Mouse (Mus musculus) kidney, postnatal 36 days (tissue): Measurements from ENCODE around the gene Cdkal1.

Experiments used
- DNase-seq, 2 experiments: peaks; one replicate each; pipeline ENCODE4 v3.0.0; 2021 to 2022; ENCODE audit warnings: mixed read lengths in 2 of 2

Cdkal1 gene

DNA sequence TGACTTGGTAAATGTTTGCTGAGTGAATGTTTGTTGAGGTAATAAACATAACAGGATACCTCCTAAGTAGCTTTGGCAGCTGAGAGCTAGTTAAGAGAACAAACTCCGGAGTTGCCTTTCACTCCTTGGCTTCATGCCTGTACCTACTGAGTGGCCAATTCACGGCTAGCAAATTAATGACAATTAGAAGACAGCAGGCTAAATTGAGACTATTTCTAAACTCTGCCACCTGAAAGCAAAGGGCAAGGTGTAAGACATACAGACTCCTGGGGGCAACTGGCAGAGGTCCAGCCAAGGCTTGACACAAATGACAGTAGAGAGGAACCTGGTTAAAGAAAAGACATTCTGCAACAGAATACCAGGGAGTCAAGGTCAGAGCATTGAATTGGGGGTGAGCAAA is 457.0 kb downstream of the Cdkal1 start:
- peak; percentile 80 to 84 for DNase-seq

GRCm38 (mm10) chr13:29395694-29396093 is 459.8 kb downstream of the Cdkal1 start:
- no peak for DNase-seq

DNA sequence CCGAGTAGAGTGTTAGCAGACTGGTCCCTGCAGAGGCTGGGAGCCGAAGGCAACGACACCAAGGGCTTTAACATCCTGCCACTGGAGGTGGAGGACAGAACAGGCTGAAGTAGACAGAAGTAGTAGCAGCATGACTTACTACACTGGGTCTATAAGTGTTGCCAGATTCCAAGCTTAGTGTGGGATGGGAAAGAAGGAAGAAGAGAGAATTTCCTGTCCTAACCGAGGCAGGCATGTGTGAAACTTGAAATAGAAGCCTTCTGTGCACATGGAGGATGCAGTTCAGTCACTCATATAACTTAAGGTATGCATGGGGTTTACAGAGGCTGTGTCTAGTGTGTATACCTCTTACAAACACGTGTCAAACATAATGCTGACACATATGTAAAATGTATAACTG is 465.4 kb downstream of the Cdkal1 start:
- DNase-seq = no peak

DNA sequence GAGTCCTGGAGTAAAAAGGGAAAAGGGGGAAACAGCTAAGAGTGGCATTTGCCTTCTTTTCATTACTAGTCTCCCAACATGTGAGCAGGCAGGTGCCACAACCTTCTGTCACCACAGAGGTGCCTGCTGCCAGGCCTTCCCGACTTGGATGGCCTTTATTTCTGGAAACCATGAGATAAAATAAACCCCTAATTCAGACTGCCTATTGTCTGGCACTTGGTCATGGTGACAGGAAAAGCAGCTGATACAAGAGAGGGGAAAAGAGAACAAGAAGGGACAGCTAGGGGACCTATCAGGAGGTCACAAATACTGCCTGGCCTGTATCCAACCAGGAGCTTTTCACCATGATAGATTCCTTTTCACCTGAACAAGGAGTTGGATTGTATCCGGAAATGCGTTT is 466.6 kb downstream of the Cdkal1 start:
- no peak for DNase-seq

GRCm38 (mm10) chr13:29377572-29377971 is 477.9 kb downstream of the Cdkal1 start:
- DNase-seq = no peak

DNA sequence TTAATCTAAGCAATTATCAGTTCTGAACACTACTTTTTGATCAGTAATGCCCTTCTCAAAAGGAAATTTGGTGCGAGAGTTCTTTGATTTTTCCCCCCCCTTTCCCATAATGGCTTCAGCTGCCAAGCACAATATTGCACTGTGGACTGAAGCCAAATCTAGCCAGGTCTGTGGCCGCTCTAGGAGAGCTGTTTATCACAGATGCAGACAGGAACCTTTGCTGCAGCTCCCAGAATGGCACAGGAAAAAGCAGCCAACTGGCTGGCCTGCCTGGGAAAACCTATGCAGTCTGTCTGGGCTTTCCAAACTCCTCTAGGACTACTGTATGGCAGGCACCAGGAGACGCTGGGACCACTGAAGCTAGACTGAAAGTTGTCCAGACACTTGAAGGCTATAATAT is 483.6 kb downstream of the Cdkal1 start:
- DNase-seq = peak; percentile 14 to 21

DNA sequence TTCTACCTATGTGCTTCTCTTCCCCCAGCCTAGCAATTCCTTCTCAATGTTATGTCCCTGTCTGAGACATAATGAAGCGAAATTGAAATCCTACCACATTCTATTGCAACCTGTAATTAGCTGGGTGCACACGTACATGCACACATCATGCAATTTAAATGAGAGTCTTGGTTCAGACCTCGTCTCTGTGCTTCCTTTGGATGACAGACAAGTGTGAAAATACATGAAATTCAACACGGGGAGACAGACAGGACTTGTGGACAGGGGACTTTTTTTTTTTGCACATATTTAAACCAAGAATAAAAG is 484.1 kb downstream of the Cdkal1 start:
- no peak for DNase-seq

DNA sequence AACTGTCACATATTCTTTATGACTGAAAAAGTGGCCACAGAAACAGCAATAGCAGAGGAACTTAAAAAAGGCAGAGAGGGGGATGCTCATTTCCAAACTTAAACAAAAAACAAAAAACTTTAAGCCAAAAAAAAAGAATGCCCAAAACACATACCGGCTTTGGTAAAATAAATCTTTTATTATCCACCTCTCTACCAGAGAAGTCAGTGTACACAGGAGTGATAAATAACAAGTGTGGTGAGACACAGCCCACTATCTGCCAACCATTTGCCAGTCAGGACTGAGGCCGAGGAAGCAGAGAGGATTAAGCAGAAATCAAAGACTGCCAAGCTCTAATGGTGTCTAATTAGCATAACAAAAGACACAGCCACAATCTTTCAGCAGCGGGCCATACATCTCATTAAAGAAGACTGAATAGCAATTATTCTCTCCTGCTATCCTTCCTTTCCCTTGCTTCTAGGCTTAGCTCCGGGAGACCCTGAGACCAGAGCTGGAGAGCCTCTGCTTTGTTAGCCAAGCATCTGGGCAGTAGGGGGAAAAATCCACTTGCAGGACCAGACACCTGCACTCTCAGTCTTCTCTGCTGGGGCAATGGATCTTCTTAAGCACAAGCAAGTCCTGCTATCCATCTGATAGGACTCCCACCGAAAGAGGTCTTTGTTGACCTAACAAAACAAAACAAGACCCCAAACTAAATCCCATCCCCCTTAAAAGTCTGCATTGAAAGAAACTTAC is 484.6 kb downstream of the Cdkal1 start:
- no peak for DNase-seq

DNA sequence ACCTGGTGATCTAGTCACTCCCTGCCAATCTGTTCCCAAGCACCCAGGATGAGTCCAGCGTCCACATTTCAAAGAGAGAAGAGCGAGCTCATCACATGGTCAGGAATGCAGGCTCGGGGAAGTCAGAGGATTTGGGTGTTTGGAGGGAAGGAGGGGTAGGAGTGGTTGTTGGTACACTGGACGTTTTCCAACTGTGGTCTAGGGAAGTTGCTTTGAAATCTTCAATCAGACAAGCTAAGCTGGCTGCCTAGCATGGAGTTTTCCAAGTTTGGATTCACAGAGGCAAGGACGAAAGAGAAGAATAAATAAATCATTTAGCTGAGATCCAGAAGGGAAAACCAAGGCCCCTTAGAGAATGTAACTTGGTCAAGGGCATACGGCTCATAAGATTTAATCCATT is 486.7 kb downstream of the Cdkal1 start:
- DNase-seq = no peak

- DNase-seq = no peak
These were observed 490.4 kb downstream of the Cdkal1 start for GRCm38 (mm10) chr13:29364901-29365625.

- DNase-seq = no peak
These were observed 491.5 kb downstream of the Cdkal1 start for GRCm38 (mm10) chr13:29364009-29364408.

DNA sequence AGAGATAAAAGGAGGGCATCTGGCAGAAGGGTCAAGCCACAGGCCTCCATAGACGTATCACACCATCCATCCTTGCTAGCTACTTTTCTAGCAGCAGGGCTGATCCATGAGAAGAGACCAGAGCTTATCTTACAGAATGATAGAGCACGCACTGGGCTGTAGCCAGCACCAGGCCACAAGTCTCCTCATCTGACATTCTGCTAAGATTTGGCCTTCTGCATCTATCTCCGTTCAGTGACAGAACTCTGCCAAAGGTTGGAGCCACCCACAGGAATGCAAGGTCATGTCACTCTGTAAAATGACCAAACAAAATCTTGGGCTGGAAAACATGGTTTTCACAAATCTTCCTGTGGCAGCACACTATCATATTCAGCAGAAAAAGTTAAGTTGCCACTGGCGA is 493.6 kb downstream of the Cdkal1 start:
- DNase-seq = no peak

DNA sequence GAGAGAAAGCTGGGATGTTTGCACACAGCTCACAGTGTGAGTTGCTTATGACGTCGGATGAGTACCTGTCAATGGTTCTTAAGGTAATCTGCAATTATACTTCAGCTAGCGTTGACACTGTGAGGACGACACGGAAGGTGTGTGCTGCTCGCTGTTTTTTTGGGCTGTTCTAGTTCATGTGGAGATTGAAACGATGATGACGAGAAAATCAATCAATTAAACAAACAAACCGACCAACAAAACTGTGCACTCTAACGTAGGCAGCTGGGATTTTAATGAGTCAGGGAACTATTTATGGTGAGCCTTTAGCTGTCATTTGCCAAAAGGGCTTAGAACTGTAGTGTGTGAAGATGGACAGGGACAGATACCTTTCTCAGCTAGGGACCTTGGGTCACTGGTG is 494.6 kb downstream of the Cdkal1 start:
- no peak for DNase-seq

- peak; percentile 43 to 76 for DNase-seq
These were observed 496.1 kb downstream of the Cdkal1 start for GRCm38 (mm10) chr13:29359341-29359740.

DNA sequence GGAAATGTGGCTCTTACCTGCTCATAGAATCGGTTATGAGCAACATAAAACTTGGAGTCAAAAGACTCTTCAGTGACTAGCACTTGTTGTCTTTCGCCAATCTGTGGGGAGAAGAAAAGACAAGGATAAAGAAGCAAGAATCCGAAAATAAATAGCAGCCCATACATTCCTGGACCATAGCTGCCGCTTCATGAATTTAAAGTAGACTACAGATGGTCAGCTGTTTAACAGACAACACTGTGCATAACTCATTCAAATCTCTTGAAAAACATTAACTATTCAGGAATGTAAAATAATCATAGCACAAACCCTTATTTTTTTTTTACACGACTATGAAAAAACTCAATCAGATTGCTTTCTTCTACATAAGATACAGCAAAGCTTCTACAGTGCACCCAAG is 498.0 kb downstream of the Cdkal1 start:
- no peak for DNase-seq

DNA sequence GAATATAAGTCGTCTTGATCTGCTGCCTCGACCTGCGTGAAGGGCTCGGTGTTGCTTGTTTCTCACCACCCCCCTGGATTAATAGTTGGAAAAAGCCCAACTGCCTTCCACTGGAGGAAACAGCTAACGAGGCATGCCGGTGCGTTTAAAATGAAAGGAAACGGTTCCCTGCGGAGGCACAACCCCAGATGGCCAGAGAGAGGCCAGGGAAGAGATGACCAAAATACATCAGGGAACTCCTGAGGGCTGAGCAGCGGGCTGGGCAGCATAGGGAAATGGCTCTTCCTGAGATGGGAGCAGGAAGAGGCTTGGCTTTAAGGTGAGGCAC is 499.4 kb downstream of the Cdkal1 start:
- DNase-seq = peak; percentile 37 to 52

DNA sequence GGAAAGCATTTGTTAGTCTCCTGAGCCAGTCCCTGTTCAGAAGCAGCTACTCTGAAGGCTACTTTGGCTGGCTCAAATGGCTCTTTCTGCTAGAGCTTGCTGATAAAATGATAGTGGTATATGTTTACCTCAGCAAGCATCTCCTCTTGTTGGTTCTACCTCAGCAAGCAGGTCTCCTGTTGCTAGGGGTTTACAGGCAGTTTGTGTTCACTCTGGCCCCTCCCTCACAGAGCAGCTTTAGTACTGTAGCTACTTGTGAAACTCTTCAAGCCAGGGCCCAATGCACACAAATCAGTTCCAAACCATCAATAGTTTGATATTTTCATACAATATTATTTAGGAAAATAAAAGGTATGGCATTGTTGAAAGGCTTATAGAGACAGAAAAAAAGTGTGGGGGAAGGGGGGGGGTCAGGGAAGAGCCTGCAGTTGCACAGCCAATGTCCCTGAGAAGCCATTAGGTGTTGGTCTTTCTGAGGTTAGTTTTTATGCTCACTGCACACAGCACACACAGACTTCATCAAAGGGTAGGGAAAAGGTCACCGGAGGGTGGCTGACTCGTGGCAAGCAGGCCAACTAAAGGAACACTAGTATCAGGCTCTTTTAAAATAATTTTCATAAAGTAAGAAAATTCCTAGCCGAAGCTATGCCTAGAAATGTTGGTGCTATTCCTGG is 499.9 kb downstream of the Cdkal1 start:
- DNase-seq = peak; percentile 57

GRCm38 (mm10) chr13:29354943-29355342 is 500.5 kb downstream of the Cdkal1 start:
- DNase-seq = peak; percentile 37 to 47

DNA sequence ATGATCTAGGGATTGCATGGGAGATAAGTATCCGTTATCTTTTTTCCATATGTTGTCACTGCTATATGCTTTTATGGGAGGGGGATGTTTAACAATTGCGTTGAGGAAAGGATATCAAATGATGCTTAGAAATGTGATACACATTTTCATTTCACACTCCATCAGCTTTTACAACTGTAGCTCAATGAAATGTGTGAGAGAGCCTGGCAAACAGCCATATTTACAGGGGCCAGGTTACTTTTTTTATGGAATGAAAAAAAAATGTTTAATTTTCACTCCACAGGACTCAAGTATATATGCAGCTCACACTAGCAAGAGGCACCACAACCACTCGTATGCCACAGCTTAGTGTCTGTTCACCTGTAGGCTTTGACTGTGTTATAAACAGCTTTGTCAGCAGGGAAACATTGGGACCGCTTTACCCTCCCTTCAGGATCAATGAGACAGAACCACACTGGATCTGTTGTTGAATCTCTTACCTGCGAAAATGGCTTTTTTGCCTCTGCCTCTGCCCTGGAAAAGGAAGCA is 501.5 kb downstream of the Cdkal1 start:
- no peak for DNase-seq

GRCm38 (mm10) chr13:29351023-29351684 is 504.3 kb downstream of the Cdkal1 start:
- no peak for DNase-seq

GRCm38 (mm10) chr13:29350004-29350403 is 505.5 kb downstream of the Cdkal1 start:
- peak in 1 of 2 experiments; percentile 36 for DNase-seq

DNA sequence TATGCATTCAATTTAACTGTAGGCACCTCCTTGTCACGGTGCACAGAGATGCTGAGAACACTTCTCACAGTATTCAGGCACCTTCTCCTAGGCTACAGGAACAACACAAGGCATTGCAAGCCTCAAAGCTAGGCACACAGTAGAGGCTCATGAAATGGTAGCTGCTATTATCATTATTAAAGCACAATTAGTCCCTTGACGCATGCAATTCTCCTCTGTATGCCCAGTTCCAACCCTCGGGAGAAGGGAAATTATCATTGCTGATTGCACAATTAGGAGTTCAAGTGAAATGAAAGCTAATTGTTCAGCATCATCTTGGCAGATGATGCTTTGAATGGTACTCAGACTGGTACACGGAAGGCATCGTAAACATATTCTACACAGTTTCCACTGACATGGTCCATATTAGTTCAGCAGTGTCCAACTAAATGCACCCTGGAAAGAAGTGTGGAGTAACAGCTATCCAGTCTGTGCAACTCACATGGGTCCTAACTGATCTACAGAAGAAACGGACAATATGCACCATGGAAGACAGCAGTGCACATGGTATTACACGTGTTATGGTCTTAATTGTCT is 506.0 kb downstream of the Cdkal1 start:
- DNase-seq = no peak

GRCm38 (mm10) chr13:29348331-29348730 is 507.1 kb downstream of the Cdkal1 start:
- DNase-seq = no peak
